Comparison of ENCODE assay signal across 23 mouse cellular contexts in the genomic region with DNA sequence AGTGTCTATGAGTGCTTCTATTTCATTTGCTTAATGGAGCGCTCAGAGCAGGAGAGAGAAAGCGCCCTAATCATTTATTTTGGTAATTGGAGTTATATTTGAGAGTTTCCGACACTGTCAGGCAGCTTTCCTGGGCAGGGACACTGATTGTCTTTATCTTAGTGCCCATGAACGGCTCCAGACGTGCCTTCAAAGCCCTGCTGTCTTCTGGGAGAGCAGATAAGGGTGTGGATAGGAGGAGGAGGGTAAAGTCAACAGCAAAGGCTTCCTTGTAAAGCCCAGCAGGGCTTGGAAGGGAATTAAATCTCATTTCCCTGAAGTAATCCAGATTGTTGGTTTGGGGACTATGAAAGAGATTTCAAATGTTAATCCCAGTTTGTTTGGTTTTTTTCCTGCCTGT.
DNase-seq lines count a peak whose midpoint lies in the region; ATAC-seq lines count a peak whose summit lies in the region.
"Had no signal": no experiment of that assay in that cellular context is flagged by ENCODE, and none has a peak within 500 bp of the region (broad histone marks: within the 10 kb centered on the region; RNA-seq: fewer than 3 reads in every experiment).

No protein-coding gene starts in this region.

- ATAC-seq in heart, embryonic 15.5 days (replicated peaks; ENCODE audit: insufficient number of reproducible peaks, insufficient read depth, low FRiP score, low read depth): 0 out of 2 replicates have a peak, but pooled peaks have one; percentile 21
- ATAC-seq in kidney, embryonic 15.5 days (replicated peaks; ENCODE audit: low FRiP score): 0 out of 2 replicates have a peak, but pooled peaks have one; percentile 18
- ATAC-seq: forebrain, embryonic 16.5 days; inflammation-experienced regulatory T-cells, adult 6 months had no signal

- H3K27ac ChIP-seq in heart, embryonic 15.5 days: peak overlapping the region; percentile 71
- peak overlapping the region; percentile 75; the same call in 1 of the 2 replicates for H3K27ac ChIP-seq in kidney, embryonic 15.5 days
- H3K27ac ChIP-seq: forebrain, embryonic 10.5 days; hindbrain, embryonic 12.5 days; limb, embryonic 10.5 days; liver, embryonic 15.5 days; lung, embryonic 15.5 days; macrophage; stomach, embryonic 15.5 days had no signal

- no peak overlapping the region for H3K9ac ChIP-seq in heart, embryonic 15.5 days
- no peak overlapping the region for H3K9ac ChIP-seq in kidney, embryonic 15.5 days
- H3K9ac ChIP-seq: hindbrain, embryonic 12.5 days; liver, embryonic 15.5 days; lung, embryonic 15.5 days; stomach, embryonic 15.5 days had no signal

- no peak overlapping the region for H3K4me2 ChIP-seq in heart, embryonic 15.5 days
- no peak overlapping the region for H3K4me2 ChIP-seq in kidney, embryonic 15.5 days
- H3K4me2 ChIP-seq: hindbrain, embryonic 12.5 days; liver, embryonic 15.5 days; lung, embryonic 15.5 days; stomach, embryonic 15.5 days had no signal

- intact Hi-C loops in heart, postnatal 36 days (cut with DNase I): no loop called here

- peak; percentile 90 for DNase-seq in heart, adult 11 months
- DNase-seq in heart, adult 8-10 months (ENCODE audit: low spot score): no peak
- no peak for DNase-seq in heart, postnatal 36 days
- no peak for DNase-seq in kidney, postnatal 10 days
- DNase-seq in MN1 (ENCODE audit: low spot score): peak; percentile 25
- DNase-seq in urinary bladder, postnatal 4 days (ENCODE audit: low spot score in 2 of 2): no peak
- DNase-seq: adrenal gland, postnatal 10 days; cerebellum, adult 18-20 months; cerebellum, postnatal 14 days; gastrocnemius, postnatal 10 days; liver; thymus, postnatal 4 days had no signal

- H3K36me3 ChIP-seq in heart, embryonic 15.5 days: no peaks in the 10 kb centered on the region
- H3K36me3 ChIP-seq in kidney, embryonic 15.5 days: no peaks in the 10 kb centered on the region
- H3K36me3 ChIP-seq: forebrain, embryonic 10.5 days; hindbrain, embryonic 12.5 days; limb, embryonic 10.5 days; liver, embryonic 15.5 days; lung, embryonic 15.5 days; stomach, embryonic 15.5 days had no signal

- no peaks in the 10 kb centered on the region for H3K9me3 ChIP-seq in heart, embryonic 15.5 days (replicated peaks)
- no peaks in the 10 kb centered on the region for H3K9me3 ChIP-seq in kidney, embryonic 15.5 days (replicated peaks)
- H3K9me3 ChIP-seq: forebrain, embryonic 10.5 days; hindbrain, embryonic 12.5 days; limb, embryonic 10.5 days; liver, embryonic 15.5 days; lung, embryonic 15.5 days; stomach, embryonic 15.5 days had no signal

- H3K4me3 ChIP-seq in heart, embryonic 15.5 days: no peak overlapping the region
- H3K4me3 ChIP-seq in kidney, embryonic 15.5 days (replicated peaks): no peak overlapping the region
- H3K4me3 ChIP-seq: forebrain, embryonic 10.5 days; hindbrain, embryonic 12.5 days; limb, embryonic 10.5 days; liver, embryonic 15.5 days; lung, embryonic 15.5 days; stomach, embryonic 15.5 days had no signal

- H3K27me3 ChIP-seq in heart, embryonic 15.5 days: no peaks in the 10 kb centered on the region
- H3K27me3 ChIP-seq in kidney, embryonic 15.5 days: no peaks in the 10 kb centered on the region
- H3K27me3 ChIP-seq: hindbrain, embryonic 12.5 days; liver, embryonic 15.5 days; lung, embryonic 15.5 days; stomach, embryonic 15.5 days had no signal

- 23% methylated on average over 5 of the region's 5 CpGs for WGBS in heart, embryonic 15.5 days
- 18% methylated on average over 5 of the region's 5 CpGs for WGBS in kidney, embryonic 15.5 days

- peaks cover 26% of the 10 kb centered on the region for H3K4me1 ChIP-seq in heart, embryonic 15.5 days (replicated peaks)
- H3K4me1 ChIP-seq in kidney, embryonic 15.5 days: peaks cover 24% of the 10 kb centered on the region
- H3K4me1 ChIP-seq: forebrain, embryonic 10.5 days; liver, embryonic 15.5 days had no signal

Comparison
In these comparisons a context has a peak if more than half of its experiments do, and no peak if none do; other contexts are left out.
1. DNase-seq: peak in heart, adult 11 months (single experiment) and MN1 (single experiment); none in heart, adult 8-10 months (single experiment), heart, postnatal 36 days (0 of 2), kidney, postnatal 10 days (single experiment) and urinary bladder, postnatal 4 days (0 of 2).